Mouse (Mus musculus): Measurements from ENCODE around the gene Apbb2. TPM values are rescaled to one million over a fixed set of nuclear protein-coding genes. Genes with fewer than 3 reads are reported as not detected.

The Apbb2 gene
- polyA plus RNA-seq, 1 experiment: 27.7 TPM

GRCm38 (mm10) chr5:66406431-66406830, 212.2 kb downstream of the Apbb2 start:
- DNase-seq: peak; percentile 81
- Histone ChIP-seq H3K4me3 (ENCODE audit: insufficient read depth, low read depth, low read length) (no peak overlapping the region), H3K36me3 (ENCODE audit: control insufficient read depth, insufficient read depth, low read length) (no peaks in the 10 kb centered on the region), H3K27me3 (replicated peaks; ENCODE audit: control insufficient read depth, insufficient read depth, low read length) (no peaks in the 10 kb centered on the region), H3K27ac (ENCODE audit: insufficient read depth, low read depth, low read length) (peak overlapping the region; percentile 29; the same call in 1 of the 2 replicates), H3K4me1 (ENCODE audit: control insufficient read depth, insufficient read depth, low read length) (peaks cover 16% of the 10 kb centered on the region)
- TF ChIP-seq POLR2A (IDR thresholded peaks at IDR 0.05; ENCODE audit: low read depth, low read length) (no peak), CTCF (conservative IDR thresholded peaks at IDR 0.05; ENCODE audit: insufficient read depth, insufficient read length, low read depth, low read length) (no peak)
- 55% methylated on average over 7 of the region's 7 CpGs for WGBS

GRCm38 (mm10) chr5:66405731-66406399, 212.7 kb downstream of the Apbb2 start:
- WGBS: 36% methylated on average over 12 of the region's 12 CpGs
- Histone ChIP-seq H3K4me1 (ENCODE audit: control insufficient read depth, insufficient read depth, low read length) (peaks cover 16% of the 10 kb centered on the region), H3K27ac (ENCODE audit: insufficient read depth, low read depth, low read length) (peak overlapping the region; percentile 29), H3K4me3 (ENCODE audit: insufficient read depth, low read depth, low read length) (no peak overlapping the region), H3K36me3 (ENCODE audit: control insufficient read depth, insufficient read depth, low read length) (no peaks in the 10 kb centered on the region), H3K27me3 (replicated peaks; ENCODE audit: control insufficient read depth, insufficient read depth, low read length) (no peaks in the 10 kb centered on the region)
- TF ChIP-seq CTCF (conservative IDR thresholded peaks at IDR 0.05; ENCODE audit: insufficient read depth, insufficient read length, low read depth, low read length): no peak
- no peak for TF ChIP-seq POLR2A (IDR thresholded peaks at IDR 0.05; ENCODE audit: low read depth, low read length)
- DNase-seq: no peak

GRCm38 (mm10) chr5:66405305-66405704, 213.3 kb downstream of the Apbb2 start:
- TF ChIP-seq CTCF (conservative IDR thresholded peaks at IDR 0.05; ENCODE audit: insufficient read depth, insufficient read length, low read depth, low read length) (no peak), POLR2A (IDR thresholded peaks at IDR 0.05; ENCODE audit: low read depth, low read length) (no peak)
- H3K27ac ChIP-seq (ENCODE audit: insufficient read depth, low read depth, low read length): no peak overlapping the region; the same call in 1 of the 2 replicates
- H3K36me3 ChIP-seq (ENCODE audit: control insufficient read depth, insufficient read depth, low read length): no peaks in the 10 kb centered on the region
- WGBS: 72% methylated on average over 6 of the region's 6 CpGs
- DNase-seq: no peak
- no peaks in the 10 kb centered on the region for H3K27me3 ChIP-seq (replicated peaks; ENCODE audit: control insufficient read depth, insufficient read depth, low read length)
- H3K4me1 ChIP-seq (ENCODE audit: control insufficient read depth, insufficient read depth, low read length): peaks cover 16% of the 10 kb centered on the region
- no peak overlapping the region for H3K4me3 ChIP-seq (ENCODE audit: insufficient read depth, low read depth, low read length)

- no peak overlapping the region for H3K27ac ChIP-seq (ENCODE audit: insufficient read depth, low read depth, low read length)
- TF ChIP-seq POLR2A (IDR thresholded peaks at IDR 0.05; ENCODE audit: low read depth, low read length): no peak
- no peak for TF ChIP-seq CTCF (conservative IDR thresholded peaks at IDR 0.05; ENCODE audit: insufficient read depth, insufficient read length, low read depth, low read length)
- no peaks in the 10 kb centered on the region for H3K27me3 ChIP-seq (replicated peaks; ENCODE audit: control insufficient read depth, insufficient read depth, low read length)
- 95% methylated on average over 4 of the region's 4 CpGs for WGBS
- no peak for DNase-seq
- no peak overlapping the region for H3K4me3 ChIP-seq (ENCODE audit: insufficient read depth, low read depth, low read length)
- no peaks in the 10 kb centered on the region for H3K36me3 ChIP-seq (ENCODE audit: control insufficient read depth, insufficient read depth, low read length)
- H3K4me1 ChIP-seq (ENCODE audit: control insufficient read depth, insufficient read depth, low read length): peaks cover 4% of the 10 kb centered on the region; the same call in 1 of the 2 replicates
Observed at GRCm38 (mm10) chr5:66400563-66400962, 218.0 kb downstream of the Apbb2 start.

GRCm38 (mm10) chr5:66399264-66399620, 219.3 kb downstream of the Apbb2 start:
- 41% methylated on average over 2 of the region's 2 CpGs for WGBS
- Histone ChIP-seq H3K27ac (ENCODE audit: insufficient read depth, low read depth, low read length) (no peak overlapping the region), H3K36me3 (ENCODE audit: control insufficient read depth, insufficient read depth, low read length) (no peaks in the 10 kb centered on the region), H3K27me3 (replicated peaks; ENCODE audit: control insufficient read depth, insufficient read depth, low read length) (no peaks in the 10 kb centered on the region), H3K4me1 (ENCODE audit: control insufficient read depth, insufficient read depth, low read length) (peaks cover 4% of the 10 kb centered on the region; the same call in 1 of the 2 replicates), H3K4me3 (ENCODE audit: insufficient read depth, low read depth, low read length) (no peak overlapping the region)
- no peak for DNase-seq
- TF ChIP-seq POLR2A (IDR thresholded peaks at IDR 0.05; ENCODE audit: low read depth, low read length) (no peak), CTCF (conservative IDR thresholded peaks at IDR 0.05; ENCODE audit: insufficient read depth, insufficient read length, low read depth, low read length) (no peak)

- no peak overlapping the region for H3K4me3 ChIP-seq (ENCODE audit: insufficient read depth, low read depth, low read length)
- peak; percentile 85 for DNase-seq
- TF ChIP-seq CTCF (conservative IDR thresholded peaks at IDR 0.05; ENCODE audit: insufficient read depth, insufficient read length, low read depth, low read length) (no peak), POLR2A (IDR thresholded peaks at IDR 0.05; ENCODE audit: low read depth, low read length) (no peak)
- peaks cover 4% of the 10 kb centered on the region; the same call in 1 of the 2 replicates for H3K4me1 ChIP-seq (ENCODE audit: control insufficient read depth, insufficient read depth, low read length)
- no peaks in the 10 kb centered on the region for H3K36me3 ChIP-seq (ENCODE audit: control insufficient read depth, insufficient read depth, low read length)
- 46% methylated on average over 5 of the region's 5 CpGs for WGBS
- H3K27ac ChIP-seq (ENCODE audit: insufficient read depth, low read depth, low read length): peak overlapping the region; percentile 56; the same call in 1 of the 2 replicates
- H3K27me3 ChIP-seq (replicated peaks; ENCODE audit: control insufficient read depth, insufficient read depth, low read length): no peaks in the 10 kb centered on the region
Observed at GRCm38 (mm10) chr5:66398530-66399263, 219.9 kb downstream of the Apbb2 start.

Data from kidney, adult 2 months (tissue).